Mouse (Mus musculus): ENCODE data around the gene Ncoa6.

GRCm38 (mm10) chr2:155466861-155467260 lies 6.8 kb downstream of the Ncoa6 start:
- TF ChIP-seq EP300 (optimal IDR thresholded peaks at IDR 0.05) (no peak), CTCF (IDR thresholded peaks at IDR 0.05; ENCODE audit: low read depth) (no peak)

All from stomach, postnatal 0 days (tissue).